Mouse (Mus musculus): ENCODE results near the gene Zfyve28.

GRCm38 (mm10) chr5:34169954-34170353 is 118.3 kb downstream of the Zfyve28 start:
- TF ChIP-seq CTCF (IDR thresholded peaks at IDR 0.05; ENCODE audit: low read depth) = no peak
- no peak for TF ChIP-seq EP300 (IDR thresholded peaks at IDR 0.05; ENCODE audit: low read depth)
